Mouse (Mus musculus): ENCODE data around the gene Slc22a16.

- TF ChIP-seq CTCF (IDR thresholded peaks at IDR 0.05; ENCODE audit: extremely low read depth, insufficient read depth, low read length) = no peak
- TF ChIP-seq POLR2A (IDR thresholded peaks at IDR 0.05; ENCODE audit: extremely low read depth, insufficient read depth, low read length) = no peak
Observed at GRCm38 (mm10) chr10:40592186-40592585, 22.1 kb downstream of the Slc22a16 start.
